Mouse (Mus musculus): ENCODE data around the gene Acox1.

- no peak for TF ChIP-seq CTCF (conservative IDR thresholded peaks at IDR 0.05; ENCODE audit: insufficient read depth, insufficient read length, low read depth, low read length)
- TF ChIP-seq POLR2A (IDR thresholded peaks at IDR 0.05; ENCODE audit: low read depth, low read length), result peak; percentile 98
Observed at GRCm38 (mm10) chr11:116198639-116199531, at the start of gene Acox1, which contains the start of gene Ten1.
